Mouse (Mus musculus) mesoderm, embryonic 11.5 days (tissue): ENCODE measurements around the gene Fscn3.

ENCODE experiments used
- DNase-seq: peaks from one replicate; pipeline ENCODE4 v3.0.0-alpha.2; 2012; ENCODE audit warnings: low read depth, low spot score

Gene Fscn3

DNA sequence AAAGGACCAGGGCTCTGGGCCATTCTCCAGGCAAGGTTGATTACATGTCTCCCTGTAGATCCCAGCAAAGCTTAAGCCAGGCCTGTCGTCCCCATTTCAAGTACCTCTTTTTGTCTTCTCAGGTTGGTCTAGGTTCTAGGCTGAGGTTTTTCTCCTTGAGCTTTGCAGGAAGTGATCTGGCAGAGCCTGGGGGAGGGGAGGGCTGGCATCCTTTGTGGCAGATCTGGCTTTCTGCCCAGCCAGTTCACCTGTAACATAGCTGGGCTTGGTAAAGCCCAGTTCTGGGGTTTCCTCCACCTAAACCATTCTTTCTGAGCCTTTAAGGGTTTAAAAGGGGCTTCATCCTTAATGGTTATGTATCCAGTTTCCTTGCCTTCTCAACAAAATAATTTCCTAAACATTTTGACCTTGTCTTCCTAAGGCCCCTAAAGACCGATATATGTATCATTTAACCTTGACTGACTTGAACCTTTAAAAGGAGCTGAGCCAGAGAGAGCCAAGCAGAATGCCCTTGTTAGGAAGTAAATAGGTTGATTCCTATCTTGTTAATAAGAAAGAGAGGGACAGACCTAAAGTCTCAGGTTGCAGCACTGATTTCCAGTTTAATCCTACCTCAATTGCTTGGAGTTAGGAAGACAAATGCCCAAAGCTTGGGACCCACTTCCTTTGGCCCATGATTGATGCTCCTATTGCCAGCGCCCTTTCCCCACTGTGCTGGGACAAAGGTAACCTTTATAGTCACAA lies at the start of gene Fscn3:
Gene Fscn3, plus strand, starts transcription at position 694 of the 744 bp plus-strand sequence.
- DNase-seq = no peak

DNA sequence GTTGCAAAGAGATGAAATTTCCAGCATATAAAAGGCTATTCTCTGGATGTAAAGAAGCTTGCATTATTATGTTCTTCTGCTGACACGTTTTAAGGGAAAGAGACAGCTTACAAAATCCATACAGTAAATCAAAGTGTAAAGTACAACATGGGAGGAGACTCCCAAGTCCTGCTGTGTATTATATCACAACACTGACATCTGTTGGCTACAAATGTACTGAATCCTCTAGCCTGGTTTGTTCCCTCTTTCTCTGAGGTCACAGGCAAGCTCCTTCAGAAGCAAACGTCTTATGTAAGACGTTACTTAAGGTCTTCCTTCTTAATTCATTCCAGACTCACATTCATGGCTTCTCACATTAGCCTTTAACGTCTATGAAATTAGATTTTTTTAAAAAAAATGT lies 45.6 kb upstream of the Fscn3 start:
- DNase-seq = no peak

- DNase-seq = no peak
These were observed 42.4 kb upstream of the Fscn3 start for GRCm38 (mm10) chr6:28385169-28385568.

DNA sequence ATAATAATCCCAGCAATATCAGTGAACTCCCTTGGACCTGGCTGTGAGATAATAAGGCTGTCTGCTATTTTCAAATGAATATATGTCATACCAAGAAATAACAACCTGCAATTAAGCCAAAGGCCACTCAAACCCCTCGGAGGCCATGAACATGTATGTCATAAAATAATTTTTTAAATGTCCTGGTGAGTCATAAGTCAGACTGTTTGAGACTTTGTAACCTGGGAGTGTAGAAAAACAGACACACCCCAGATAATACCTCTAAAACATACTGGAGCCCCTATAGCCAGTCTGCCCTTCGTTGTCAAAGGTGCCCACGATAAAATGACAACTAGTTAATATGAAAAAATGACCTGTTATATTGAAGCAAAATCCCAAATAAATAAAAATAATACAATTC lies 38.6 kb upstream of the Fscn3 start:
- no peak for DNase-seq

DNA sequence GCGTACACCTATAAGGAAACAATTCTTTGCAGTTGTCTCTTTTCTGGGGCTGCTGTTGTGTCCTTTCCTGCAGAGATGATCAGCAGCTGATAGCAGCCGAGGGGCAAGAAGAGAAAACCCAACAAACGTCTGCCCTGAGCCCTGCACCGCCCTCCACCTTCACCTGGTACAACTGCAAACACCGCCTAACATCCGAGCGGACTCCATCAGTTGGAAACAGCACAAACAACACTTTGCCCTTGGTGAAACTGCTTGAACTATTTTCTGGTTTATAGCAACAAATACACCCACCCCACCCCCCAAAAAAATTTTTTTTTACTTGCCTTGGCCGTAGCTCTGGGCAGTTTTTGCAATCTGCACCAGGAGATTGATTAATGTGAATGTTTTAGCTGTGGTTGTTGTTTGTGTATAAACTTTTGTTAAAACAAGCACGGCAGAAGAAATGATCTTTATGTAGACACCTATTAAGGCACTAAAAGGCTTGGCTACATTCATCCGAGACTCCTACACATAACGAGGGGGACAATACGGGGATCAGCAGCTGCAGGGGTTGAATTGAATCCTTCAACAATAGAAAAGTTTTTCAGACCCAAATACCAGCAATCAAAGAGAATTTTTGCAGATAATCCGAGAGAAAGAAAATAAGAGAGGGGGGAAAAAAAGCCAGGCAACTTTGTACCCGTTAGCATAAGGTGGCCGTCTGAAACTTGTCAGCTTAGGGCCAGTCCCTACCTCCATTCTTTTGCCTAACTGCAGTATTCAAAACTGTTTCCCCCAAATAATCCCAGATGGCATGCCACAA lies 31.3 kb upstream of the Fscn3 start:
- DNase-seq = no peak

GRCm38 (mm10) chr6:28396853-28397457 lies 30.6 kb upstream of the Fscn3 start:
- peak; percentile 45 for DNase-seq

DNA sequence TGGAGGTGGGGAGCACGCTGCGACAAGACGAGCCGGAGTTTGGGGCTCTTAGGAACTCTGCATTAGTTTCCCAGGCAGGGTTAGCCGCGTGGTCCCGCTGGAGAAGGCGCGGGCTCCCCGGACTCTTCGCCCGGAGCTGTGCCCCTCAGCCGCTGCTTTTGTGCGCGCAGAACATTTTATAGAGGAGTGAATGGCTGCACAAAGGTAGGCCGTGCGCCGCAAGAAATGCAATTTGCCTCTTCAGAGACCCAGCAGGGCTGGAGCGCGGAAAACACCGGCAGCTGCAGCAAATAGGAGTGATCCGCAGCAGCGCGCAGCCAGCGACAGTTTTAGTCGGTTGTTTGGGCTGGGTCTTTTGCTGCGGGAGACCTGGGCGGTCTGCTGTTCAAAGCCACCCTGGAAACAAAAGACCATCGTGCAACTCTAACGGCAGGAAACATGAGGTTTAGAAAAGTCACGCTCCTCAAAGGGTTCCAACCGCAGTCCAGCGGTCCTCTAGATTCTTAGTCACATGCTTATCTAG lies 29.8 kb upstream of the Fscn3 start, which contains the start of gene Zfp800:
Gene Zfp800, minus strand, starts transcription at position 325 of the 523 bp plus-strand sequence.
- DNase-seq = peak; percentile 44

DNA sequence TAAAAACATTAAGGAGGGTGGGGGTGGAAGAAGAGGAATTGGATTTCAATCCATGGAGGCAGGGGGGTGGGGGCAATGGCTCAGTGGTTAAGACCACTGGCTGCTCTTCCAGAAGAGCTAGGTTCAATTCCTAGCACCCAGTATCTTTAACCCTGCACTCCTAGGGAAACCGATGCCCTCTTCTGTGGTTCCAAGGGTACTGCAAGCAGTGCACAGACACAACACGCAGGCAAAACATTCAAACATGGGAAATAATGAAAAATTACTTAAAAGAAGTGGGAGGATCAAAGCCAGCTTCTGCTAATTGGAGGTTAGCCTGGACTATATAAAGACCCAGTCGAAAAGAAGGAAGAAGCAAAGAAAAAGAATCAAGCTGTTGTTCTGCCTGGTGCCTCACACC lies 28.9 kb upstream of the Fscn3 start:
- DNase-seq = no peak

DNA sequence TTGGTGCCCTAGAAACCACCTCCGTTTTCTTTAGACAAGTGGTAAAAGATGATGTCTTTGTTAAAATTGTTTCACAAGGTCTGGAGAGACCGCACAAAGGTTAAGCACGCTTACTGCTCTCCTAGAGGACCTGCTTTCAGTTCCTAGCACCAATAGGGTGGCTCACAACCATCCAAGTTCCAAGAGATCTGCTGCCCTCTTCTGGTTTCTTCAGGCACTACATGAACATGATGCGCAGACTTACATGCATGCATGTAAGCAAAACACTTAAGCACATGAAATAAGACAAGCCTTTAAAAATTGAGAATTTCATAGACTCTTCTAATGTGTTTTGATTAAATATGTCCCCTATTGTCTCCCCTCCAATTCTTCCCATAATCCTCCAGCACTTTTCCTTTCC lies 27.8 kb upstream of the Fscn3 start:
- no peak for DNase-seq

DNA sequence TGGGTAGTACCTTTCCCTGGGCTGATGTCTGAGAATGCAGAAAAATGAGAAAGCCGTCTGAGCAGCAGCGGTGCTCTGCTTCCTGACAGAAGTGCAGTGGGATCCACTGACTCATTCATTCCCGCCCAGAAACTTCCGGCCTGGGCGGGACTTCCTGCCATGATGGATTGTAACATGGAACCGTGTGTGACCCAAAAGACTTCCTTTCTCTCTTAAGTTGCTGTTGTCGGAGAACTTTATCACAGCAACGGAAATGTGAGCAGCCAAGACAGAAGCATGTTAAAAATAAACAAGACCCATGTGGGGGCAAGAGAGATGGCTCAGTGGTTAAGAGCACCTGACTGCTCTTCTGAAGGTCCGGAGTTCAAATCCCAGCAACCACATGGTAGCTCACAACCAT lies 17.5 kb upstream of the Fscn3 start:
- no peak for DNase-seq

DNA sequence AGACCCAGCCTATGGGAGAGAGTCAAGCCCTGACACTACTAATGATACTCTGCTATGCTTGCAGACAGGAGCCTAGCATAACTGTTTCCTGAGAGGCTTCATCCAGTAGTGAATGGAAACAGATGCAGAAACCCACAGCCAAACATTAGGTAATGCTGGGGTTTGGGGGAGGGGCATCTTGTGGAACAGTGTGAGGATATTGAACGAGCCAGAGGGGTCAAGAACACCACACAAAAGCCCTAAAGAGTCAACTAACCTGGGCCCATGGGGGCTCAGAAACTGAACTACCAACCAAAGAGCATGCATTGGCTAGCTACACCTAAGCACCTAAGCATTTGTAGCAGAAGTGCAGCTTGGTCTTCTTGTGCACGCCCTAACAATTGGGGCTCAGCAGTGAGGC lies 16.4 kb upstream of the Fscn3 start:
- DNase-seq = no peak

- DNase-seq = no peak
These were observed 10.6 kb upstream of the Fscn3 start for GRCm38 (mm10) chr6:28416981-28417380.

DNA sequence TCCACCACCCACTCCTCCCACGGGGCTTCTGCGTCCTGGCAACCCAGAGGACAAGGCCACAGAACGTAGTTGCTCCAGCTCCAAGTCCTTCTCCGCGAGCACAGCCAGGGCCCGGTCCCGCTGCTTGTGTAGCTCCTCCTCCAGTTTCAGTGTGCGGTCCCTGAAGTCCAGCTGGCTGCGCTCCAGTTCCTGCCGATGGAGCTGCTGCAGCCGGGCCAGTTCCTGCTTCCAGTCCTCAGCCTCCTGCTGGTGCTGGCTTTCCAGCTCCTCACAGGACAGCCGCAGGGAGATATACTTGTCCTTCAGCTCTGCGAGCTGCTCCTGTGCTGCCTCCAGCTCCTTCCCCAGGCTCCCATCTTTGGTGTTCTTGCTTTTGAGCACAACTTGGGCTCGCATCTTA lies 9.1 kb upstream of the Fscn3 start:
- no peak for DNase-seq

DNA sequence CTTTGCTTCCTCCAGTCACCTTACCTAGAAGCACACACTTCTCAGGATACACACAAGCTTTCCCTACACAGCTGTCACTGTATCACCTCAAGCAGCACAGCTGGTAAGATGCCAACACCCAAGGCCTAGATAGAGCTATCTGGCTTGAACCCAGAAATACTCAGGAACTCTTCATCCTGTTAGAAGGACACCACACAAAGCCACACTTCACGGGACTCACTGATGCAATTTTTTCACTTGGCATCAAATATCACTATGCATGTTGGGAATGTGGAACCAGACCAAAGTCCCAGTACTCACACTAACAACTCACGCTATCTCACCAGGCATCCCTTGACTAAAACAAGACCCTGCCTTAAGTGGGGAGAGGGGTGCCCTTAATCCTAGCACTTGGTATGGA lies 7.9 kb upstream of the Fscn3 start:
- DNase-seq = no peak

DNA sequence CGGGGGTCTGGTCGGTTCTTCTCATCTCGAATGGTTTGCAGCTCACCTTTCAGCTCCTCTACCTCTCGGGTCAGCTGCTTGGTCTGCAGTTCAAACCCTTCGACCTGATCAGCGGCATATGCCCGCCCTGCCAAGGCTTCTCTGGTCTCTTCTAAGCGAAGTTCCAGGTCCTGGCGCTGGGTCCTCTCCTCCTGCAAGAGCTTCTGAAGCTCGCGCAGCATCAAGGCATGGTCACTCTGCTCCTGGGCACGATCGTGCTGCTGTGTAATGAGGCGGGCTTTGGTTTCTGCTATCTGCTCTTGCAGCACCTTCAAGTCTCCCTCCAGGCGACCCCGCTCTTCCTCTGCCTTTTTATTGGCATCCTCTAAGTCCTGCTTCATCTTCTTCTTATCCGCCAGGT lies 7.2 kb upstream of the Fscn3 start:
- DNase-seq = no peak

DNA sequence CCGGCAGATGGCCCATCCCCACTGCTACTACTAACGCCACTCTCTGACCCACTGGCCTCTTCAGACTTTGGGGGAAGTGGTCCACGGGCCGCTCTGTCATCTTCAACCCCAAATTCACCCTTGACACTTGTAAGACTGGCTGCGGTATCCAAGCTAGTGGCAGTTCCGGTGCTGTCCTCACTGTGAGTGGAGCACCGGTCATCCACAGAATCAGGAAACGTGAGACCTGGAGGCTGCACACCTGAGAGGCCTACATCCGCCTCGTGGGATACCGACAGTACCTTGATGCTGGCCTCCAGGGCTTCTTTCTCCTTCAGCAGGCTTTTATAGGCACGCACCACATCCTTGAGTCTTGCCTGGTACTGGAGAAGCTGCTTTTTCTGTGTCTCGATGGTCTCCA lies 6.7 kb upstream of the Fscn3 start:
- DNase-seq = no peak

GRCm38 (mm10) chr6:28421469-28422000 lies 6.1 kb upstream of the Fscn3 start:
- DNase-seq = peak; percentile 90

DNA sequence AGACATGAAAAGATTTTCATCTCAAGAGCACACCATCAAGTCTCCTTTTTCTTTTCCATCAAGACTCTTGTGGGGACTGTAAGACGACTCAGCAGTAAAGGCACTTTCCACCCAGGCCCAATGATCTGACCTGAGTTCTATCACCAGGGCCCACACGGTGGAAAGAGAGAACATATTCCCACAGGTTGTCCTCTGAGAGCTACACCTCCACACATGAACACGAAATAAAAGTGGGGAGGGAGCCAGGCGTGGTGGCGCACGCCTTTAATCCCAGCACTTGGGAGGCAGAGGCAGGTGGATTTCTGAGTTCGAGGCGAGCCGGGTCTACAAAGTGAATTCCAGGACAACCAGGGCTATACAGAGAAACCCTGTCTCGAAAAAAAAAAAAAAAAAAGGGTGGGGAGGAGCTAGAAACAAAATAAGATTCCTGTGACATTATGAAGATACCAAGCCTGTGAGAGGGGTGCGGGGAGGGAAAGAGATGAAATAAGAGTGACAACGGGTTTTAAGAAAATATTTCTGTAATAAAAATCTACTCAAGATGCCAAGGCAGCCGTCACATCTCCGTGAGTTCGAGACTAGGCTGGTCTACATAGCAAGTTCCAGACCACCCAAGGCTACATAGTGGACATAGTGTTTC lies 4.8 kb upstream of the Fscn3 start:
- no peak for DNase-seq

- DNase-seq = peak; percentile 78
These were observed 4.3 kb upstream of the Fscn3 start, which contains the start of gene Arf5 for GRCm38 (mm10) chr6:28423313-28423712. Arf5 (plus strand) TSS chr6:28423560.

DNA sequence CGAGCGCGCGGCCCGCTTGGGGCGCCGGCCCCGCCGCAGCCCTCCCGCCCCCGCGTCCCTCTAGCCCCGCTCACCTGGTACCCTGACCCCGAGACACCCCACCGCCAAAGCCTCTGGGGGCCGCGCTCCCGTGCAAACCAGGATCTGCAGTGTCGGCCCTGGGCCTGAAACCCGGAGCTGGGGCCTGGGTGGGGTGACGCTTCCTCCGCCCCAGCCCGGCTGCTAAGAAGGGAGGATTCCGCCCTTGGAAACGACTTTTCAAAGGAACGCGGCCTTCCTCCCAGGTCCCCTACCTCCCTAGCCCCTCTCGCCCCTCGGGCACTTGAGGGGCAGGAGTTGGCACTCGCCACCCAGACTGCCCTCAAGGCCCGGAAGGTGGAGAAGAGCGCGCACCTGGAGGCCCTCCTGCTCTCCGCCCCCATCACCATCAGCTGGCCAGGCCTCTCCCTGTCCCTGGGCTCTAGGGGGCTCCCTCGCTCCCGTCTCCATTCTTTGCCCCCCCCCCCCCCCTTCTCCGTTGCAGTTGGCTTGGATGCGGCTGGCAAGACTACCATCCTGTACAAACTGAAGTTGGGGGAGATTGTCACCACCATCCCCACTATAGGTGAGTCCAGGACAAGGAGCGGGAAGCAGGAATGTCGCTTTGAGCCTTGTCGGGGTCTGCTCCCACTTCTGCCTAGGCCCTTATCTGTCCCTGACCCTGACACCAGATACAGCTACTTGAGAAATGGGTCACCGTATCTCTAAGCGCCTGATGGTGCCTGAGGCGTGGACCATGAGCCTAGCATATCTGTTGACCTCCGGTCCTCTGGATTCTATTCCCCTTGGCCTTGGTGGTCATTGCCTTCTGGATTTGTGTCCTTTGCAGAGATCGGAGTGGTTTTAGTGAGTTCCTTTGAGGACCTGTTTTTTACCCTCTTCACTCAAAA lies 3.6 kb upstream of the Fscn3 start:
- peak; percentile 33 for DNase-seq
